Mouse (Mus musculus): ENCODE data around the gene Tspan4. TPM values are rescaled to one million over a fixed set of nuclear protein-coding genes. Genes with fewer than 3 reads are reported as not detected.

The Tspan4 gene
- total RNA-seq, 4 experiments from 2014 or later, result 8.1 to 15.1 (median 11.9) TPM

DNA sequence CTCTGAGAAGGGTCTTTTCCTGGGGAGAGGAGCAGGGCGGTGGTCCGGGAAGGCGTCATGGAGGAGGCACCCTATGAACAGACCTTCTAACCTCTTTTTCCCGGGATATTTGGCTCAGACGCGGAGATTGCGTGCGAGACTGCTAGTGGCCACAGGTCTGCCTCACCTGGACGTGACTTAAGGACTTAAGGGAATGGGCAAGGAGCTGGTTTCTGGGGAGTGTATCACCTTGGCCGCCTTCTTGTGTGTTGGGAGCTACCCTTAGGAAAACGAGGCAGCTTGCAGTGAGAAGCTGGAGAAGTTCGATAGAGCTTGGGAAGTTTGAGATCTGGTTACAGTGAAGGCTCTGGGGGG lies 742 bp downstream of the Tspan4 start:
- no peak for DNase-seq (ENCODE audit: low spot score in 2 of 2)

- peak; percentile 76 to 83 for DNase-seq (ENCODE audit: low spot score in 2 of 2)
Observed at GRCm38 (mm10) chr7:141476226-141476980, 1.4 kb downstream of the Tspan4 start.

DNA sequence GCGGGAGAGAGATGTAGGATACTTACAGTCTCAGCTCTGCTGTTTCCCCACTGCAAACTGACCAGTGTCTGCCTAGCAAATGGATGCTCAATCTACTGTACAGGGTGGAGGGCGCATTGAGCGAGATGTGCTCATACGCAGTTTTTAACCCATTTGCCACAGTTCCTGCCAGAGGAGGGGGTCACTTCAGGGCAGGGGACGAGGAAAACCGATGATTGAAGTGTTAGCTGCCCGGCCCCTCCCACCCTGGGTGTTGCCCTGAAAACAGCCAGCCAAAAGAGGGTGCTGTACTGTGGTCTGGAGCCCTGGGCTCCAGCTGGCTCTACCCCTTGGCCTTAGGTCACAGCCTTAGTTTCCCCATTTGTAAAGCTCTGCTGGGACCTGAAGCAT lies 1.9 kb downstream of the Tspan4 start:
- no peak for DNase-seq (ENCODE audit: low spot score in 2 of 2)

DNA sequence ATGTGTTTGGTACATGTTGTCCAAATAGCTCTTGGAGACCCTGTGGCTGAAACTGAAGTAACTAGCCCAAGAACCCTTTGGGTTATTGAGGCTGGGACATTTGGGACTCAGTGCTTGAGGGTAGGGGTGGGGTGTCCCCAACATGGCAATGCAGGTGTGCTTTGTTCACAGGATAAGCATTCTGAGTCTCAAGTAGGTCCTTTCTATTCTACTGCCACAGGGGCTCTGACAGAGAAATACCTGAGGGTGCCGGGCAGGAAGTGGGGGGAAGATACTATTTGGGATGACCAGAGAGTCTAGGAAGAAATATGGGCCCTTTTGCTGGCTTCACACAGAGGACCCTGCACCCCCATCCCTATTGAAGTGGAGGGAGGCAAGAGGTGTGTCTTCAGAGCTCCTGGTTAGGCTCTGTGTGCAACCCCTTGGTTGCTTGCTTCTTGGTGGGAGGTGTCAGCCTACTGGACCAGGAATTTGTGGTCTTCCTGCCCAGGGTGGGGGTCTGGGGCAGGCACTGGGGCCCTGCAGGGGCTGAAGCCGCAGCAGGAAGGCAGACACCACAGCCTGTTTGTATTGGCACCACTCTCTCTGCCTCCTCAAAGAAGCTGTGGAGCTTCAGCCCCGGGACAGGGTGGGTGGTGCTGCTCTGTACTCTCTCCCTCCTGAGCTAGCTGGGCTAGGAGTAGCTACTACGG lies 2.7 kb downstream of the Tspan4 start:
- no peak for DNase-seq (ENCODE audit: low spot score in 2 of 2)

DNA sequence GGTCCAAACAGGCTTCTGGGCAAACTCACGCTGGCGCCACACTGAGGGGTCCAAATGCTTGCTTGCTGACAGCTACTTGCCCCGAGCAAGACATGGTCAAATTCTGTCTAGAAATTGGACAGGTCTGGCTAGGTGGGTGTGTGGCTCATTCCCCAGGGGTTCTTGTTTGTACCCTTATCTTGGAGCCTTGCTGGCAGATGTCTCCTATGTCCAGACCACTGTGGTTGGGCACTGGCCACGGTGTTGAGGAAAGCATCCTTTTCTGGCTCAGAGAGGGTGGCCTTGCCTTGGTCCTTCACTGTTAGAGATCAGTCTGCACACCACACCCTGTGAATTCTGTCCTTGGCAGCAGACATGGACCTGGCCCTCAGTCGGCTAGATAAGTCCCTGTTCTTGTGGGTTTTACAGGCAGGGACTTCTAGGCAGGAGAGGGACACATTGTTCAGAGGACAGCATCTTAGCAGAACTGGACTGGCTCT lies 3.3 kb downstream of the Tspan4 start:
- no peak for DNase-seq (ENCODE audit: low spot score in 2 of 2)

- no peak for DNase-seq (ENCODE audit: low spot score in 2 of 2)
Observed at GRCm38 (mm10) chr7:141480842-141481497, 5.9 kb downstream of the Tspan4 start.

DNA sequence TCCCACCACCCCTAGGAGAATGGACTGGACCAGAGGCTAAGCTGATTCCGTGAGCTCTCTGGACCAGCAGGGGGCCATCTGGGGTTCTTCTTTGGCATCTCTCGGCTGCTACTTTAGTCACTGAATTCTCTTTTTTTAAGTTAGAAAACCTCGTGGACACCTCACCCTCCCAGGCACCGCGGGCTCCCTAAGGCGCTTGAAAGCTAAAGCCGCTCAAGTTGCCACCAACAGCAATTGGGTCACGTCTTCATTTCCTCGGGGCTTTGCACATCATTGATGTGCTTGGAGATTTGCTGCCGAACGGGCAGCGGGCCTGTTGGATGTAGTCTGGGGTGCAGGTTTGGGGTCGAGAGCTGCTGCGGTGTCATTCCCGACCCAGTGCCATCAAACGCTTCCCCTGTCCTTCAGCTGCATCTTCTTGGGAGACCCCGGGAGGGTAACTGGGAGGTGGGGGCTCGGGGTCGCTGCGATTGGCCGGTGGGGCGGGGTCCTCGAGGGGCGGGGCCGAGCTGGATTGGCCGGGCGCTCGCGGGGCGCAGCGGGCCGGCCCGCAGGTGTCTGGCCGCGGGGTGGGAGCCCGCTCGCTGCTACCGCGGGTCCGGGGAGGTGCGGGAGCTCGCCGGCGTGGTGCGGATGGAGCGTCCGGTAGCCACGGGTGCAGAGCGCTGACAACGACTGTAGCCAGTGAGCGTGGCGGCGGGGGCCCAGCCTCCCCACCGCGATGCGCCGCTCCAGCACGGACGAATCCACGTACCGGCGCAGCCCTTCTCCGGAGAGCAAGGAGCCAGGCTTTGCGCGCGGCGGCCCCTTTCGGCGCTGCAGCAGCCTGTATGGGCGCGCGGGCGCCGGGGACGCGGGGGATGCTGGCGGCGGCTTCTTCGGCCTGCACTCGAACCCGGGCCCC lies 6.7 kb downstream of the Tspan4 start:
- no peak for DNase-seq (ENCODE audit: low spot score in 2 of 2)

DNA sequence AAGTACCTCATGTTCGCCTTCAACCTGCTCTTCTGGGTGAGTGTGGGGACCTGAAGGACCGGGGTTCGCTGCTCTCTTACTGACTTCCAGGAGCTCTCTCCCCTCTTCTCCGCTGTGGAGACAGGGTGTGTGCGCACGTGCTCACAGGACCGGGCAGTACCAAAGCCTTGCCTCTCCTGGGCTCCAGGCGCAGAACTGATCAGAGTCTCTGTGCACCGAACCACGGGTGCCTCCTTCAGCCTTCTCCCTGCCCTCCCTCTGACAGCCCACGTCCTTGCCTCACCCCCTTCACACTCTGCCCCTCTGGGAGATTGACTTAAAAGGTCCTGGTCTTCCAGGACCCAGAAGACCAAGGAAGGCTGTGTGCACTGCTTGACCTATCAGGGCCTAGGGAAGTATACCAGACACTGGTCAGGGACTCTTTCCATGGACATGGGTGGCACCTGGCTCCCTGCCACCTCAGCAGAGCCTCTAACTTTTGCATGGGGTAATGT lies 7.5 kb downstream of the Tspan4 start:
- DNase-seq (ENCODE audit: low spot score in 2 of 2), result no peak

GRCm38 (mm10) chr7:141483114-141483653 lies 8.1 kb downstream of the Tspan4 start:
- no peak for DNase-seq (ENCODE audit: low spot score in 2 of 2)

- DNase-seq (ENCODE audit: low spot score in 2 of 2), result no peak
Observed at GRCm38 (mm10) chr7:141484186-141485120, 9.4 kb downstream of the Tspan4 start.

DNA sequence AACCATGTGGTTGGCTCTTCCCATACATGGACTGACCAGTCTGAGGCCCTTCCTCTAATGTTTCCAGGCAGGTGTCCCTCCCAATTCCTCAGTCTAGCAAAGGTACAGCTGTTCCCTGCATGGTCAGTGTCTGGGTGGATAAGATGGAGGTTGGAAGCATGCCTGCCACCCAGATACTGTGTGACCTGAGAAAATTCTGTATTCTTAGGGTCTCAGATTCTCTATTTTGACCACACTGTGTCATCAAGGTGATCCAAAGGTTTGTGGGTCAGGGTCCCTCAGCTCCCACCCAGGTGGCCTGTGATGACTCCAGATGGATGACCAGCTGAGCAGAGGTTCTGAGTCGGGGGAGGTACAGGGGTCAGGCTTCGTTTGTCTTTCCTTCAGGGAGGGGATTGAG lies 10.1 kb downstream of the Tspan4 start:
- no peak for DNase-seq (ENCODE audit: low spot score in 2 of 2)

DNA sequence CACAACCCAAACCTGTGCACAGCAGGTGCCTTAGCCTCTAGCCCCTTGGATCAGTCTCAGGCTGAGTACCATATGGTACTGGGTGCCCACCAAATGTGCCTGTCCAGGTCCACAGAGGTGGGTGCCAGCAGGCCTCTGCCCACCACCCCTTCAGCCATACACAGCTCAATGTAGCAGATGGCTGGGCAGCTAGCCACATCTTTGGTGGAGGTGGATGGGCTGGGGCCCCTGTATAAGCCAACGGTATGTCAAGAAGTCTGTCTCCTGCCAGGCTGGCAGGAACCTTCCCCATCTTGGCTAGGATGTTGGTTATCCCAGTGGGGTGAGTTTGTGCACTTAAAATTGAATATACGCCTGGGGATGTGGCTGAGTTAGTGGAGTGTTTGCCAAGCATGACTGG lies 10.6 kb downstream of the Tspan4 start:
- no peak for DNase-seq (ENCODE audit: low spot score in 2 of 2)

DNA sequence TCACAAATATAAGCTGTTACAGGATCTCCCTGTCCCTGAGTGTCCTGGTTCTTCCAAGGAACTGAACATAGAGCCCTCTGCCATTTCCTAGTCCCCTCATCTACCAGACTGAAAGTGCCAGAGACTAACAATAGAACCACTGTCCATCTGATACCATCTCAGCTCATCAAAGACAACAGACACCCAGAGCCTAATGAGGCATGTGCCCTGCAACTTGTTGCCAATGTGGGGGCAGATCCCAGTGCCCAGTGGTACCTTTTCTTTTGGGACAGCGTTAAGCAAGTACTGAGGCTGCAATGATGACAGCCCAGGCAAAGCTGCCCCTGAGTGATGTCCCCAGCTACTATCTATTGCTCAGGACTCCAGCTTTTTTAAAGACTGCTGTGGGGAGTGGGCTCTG lies 11.2 kb downstream of the Tspan4 start:
- no peak for DNase-seq (ENCODE audit: low spot score in 2 of 2)

- no peak for DNase-seq (ENCODE audit: low spot score in 2 of 2)
Observed at GRCm38 (mm10) chr7:141487141-141487540, 12.1 kb downstream of the Tspan4 start.

GRCm38 (mm10) chr7:141491151-141491550 lies 16.1 kb downstream of the Tspan4 start:
- no peak for DNase-seq (ENCODE audit: low spot score in 2 of 2)

DNA sequence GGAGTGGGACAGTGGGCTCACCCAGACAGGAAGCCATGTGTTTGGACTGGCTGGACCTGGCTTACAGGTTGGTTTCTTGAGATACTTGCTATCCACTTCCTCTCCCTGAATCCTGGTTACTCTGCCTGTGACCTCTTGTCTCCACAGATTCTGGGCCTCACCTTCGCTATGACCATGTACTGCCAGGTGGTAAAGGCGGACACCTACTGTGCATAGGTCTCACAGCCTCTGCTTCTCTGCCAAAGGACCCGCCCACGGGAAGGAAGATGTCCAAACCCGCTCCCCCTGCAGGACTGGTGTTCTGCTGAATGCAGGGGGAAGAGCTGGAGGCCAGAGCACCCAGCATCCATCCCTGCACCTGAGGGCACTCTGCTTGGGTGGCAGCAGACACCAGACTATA lies 17.7 kb downstream of the Tspan4 start:
- no peak for DNase-seq (ENCODE audit: low spot score in 2 of 2)

DNA sequence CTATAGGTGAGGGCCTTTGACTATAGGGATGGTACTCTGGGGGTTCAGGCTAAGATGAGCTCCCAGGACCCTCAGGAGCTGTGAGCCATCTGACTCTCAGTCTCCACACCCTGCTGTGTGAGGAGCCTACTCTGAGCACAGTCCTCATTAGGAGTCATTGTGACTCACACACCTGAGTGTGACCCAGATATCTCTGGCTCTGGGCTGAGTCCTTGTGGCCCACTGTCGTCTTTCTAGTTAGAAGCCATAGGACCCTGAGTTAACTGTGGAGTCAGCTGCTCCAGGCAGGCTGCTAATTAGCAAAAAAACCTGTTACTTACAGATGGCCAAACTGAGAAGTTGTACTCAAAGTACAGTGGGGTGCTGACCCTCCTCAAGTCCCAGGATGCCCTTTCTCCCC lies 18.7 kb downstream of the Tspan4 start:
- DNase-seq (ENCODE audit: low spot score in 2 of 2), result no peak

DNA sequence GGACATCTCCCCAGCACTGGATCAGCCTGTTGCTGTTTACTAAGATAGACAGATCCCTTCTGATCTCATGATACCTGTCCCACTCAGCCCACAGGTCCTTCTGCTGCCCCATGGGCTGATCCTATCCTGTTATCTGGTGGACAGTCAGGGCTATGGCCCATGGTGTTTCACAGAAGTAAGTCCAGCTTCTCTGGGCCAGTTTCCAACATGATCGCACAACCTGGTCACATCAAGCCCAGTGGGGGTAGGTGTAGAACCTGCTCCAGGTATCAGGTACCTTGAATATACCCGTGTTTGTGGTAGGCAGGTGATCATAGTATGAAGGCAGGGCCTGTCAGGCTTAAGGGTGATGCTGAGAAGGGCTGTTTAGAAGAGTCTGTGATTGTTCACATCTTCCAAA lies 20.3 kb downstream of the Tspan4 start:
- DNase-seq (ENCODE audit: low spot score in 2 of 2), result no peak

GRCm38 (mm10) chr7:141495940-141496339 lies 20.9 kb downstream of the Tspan4 start:
- no peak for DNase-seq (ENCODE audit: low spot score in 2 of 2)

GRCm38 (mm10) chr7:141497600-141497999 lies 22.6 kb downstream of the Tspan4 start:
- DNase-seq (ENCODE audit: low spot score in 2 of 2), result no peak
